ENCODE assay signal across 27 mouse cellular contexts in genomic region chr4:108942986-108943720, GRCm38 (mm10). TPM values are rescaled to one million over a fixed set of nuclear protein-coding genes. Genes with fewer than 3 reads are reported as not detected.
A peak's percentile ranks its signal among the peaks of the same experiment; 100 is the strongest.
DNase-seq lines count a peak whose midpoint lies in the region; ATAC-seq and TF ChIP-seq lines count a peak whose summit lies in the region.
"Had no signal": no experiment of that assay in that cellular context is flagged by ENCODE, and none has a peak within 500 bp of the region (broad histone marks: within the 10 kb centered on the region; RNA-seq: fewer than 3 reads in every experiment).

No protein-coding gene starts in this region.

- ATAC-seq in hindbrain, embryonic 15.5 days (ENCODE audit: low FRiP score, low read depth): 0 out of 2 replicates have a peak, but pooled peaks have one; percentile 55
- ATAC-seq in hindbrain, postnatal 0 days: no peak
- no peak for ATAC-seq in neural tube, embryonic 15.5 days (ENCODE audit: low FRiP score)
- ATAC-seq in activated CD4-positive, CD25-positive, alpha-beta regulatory T cell, adult 4 months: no peak
- ATAC-seq: forebrain, embryonic 16.5 days had no signal

- intact Hi-C loops in left cerebral cortex, postnatal 4 days (cut with DNase I): no loop called here
- intact Hi-C loops in left cerebral cortex, adult 2 months (cut with DNase I): no loop called here

- no peak overlapping the region for H3K4me3 ChIP-seq in left cerebral cortex, adult 2 months
- H3K4me3 ChIP-seq in hindbrain, embryonic 15.5 days: no peak overlapping the region
- no peak overlapping the region for H3K4me3 ChIP-seq in hindbrain, postnatal 0 days (ENCODE audit: low read length)
- H3K4me3 ChIP-seq in neural tube, embryonic 15.5 days (replicated peaks): no peak overlapping the region
- H3K4me3 ChIP-seq: embryonic facial prominence, embryonic 13.5 days; erythroblast, embryonic 14.5 days; gastrocnemius, adult 2 months; heart, embryonic 13.5 days; limb, embryonic 12.5 days; megakaryocyte, embryonic 14.5 days; midbrain, embryonic 12.5 days; stomach, embryonic 15.5 days had no signal

- peaks cover 17% of the 10 kb centered on the region for H3K4me1 ChIP-seq in hindbrain, embryonic 15.5 days (replicated peaks)
- peaks cover 17% of the 10 kb centered on the region for H3K4me1 ChIP-seq in hindbrain, postnatal 0 days (ENCODE audit: insufficient read depth, low read length)
- peaks cover 11% of the 10 kb centered on the region for H3K4me1 ChIP-seq in neural tube, embryonic 15.5 days
- H3K4me1 ChIP-seq: heart, embryonic 13.5 days; megakaryocyte, embryonic 14.5 days; stomach, embryonic 15.5 days had no signal

- 61% methylated on average over 11 of the region's 11 CpGs for WGBS in hindbrain, embryonic 15.5 days
- WGBS in hindbrain, postnatal 0 days: 53% methylated on average over 11 of the region's 11 CpGs
- 68% methylated on average over 11 of the region's 11 CpGs for WGBS in neural tube, embryonic 15.5 days

- H3K9ac ChIP-seq in hindbrain, embryonic 15.5 days: no peak overlapping the region
- H3K9ac ChIP-seq in hindbrain, postnatal 0 days (replicated peaks; ENCODE audit: low read length): no peak overlapping the region
- no peak overlapping the region for H3K9ac ChIP-seq in neural tube, embryonic 15.5 days (replicated peaks)
- H3K9ac ChIP-seq: embryonic facial prominence, embryonic 13.5 days; heart, embryonic 13.5 days; limb, embryonic 12.5 days; midbrain, embryonic 12.5 days; stomach, embryonic 15.5 days had no signal

- H3K27me3 ChIP-seq in hindbrain, embryonic 15.5 days: no peaks in the 10 kb centered on the region
- no peaks in the 10 kb centered on the region for H3K27me3 ChIP-seq in hindbrain, postnatal 0 days (ENCODE audit: insufficient read depth, low read length)
- H3K27me3 ChIP-seq in neural tube, embryonic 15.5 days (replicated peaks): no peaks in the 10 kb centered on the region
- H3K27me3 ChIP-seq: embryonic facial prominence, embryonic 13.5 days; heart, embryonic 13.5 days; limb, embryonic 12.5 days; stomach, embryonic 15.5 days had no signal

- peak; percentile 28 for DNase-seq in left cerebral cortex, postnatal 4 days
- DNase-seq in left cerebral cortex, adult 2 months (ENCODE audit: extremely low spot score in 1 of 2, low spot score in 2 of 2): no peak
- DNase-seq in hindbrain, postnatal 0 days (ENCODE audit: low spot score): peak; percentile 58
- DNase-seq: adrenal gland, adult 2 months; B cell, adult 2 months; cerebellum, adult 11 months; cerebellum, adult 9-11 months; embryo, embryonic 11 days; gastrocnemius, adult 2 months; gastrocnemius, postnatal 36 days; heart, postnatal 10 days; kidney, adult 11 months; kidney, postnatal 14 days; layer of hippocampus, adult 9-11 months; lung, postnatal 4 days had no signal

- no peaks in the 10 kb centered on the region for H3K9me3 ChIP-seq in hindbrain, embryonic 15.5 days
- H3K9me3 ChIP-seq in hindbrain, postnatal 0 days (ENCODE audit: low read length): no peaks in the 10 kb centered on the region
- H3K9me3 ChIP-seq in neural tube, embryonic 15.5 days (replicated peaks): no peaks in the 10 kb centered on the region
- H3K9me3 ChIP-seq: embryonic facial prominence, embryonic 13.5 days; heart, embryonic 13.5 days; limb, embryonic 12.5 days; megakaryocyte, embryonic 14.5 days; midbrain, embryonic 12.5 days; stomach, embryonic 15.5 days had no signal

- no peak overlapping the region for H3K4me2 ChIP-seq in hindbrain, embryonic 15.5 days
- no peak overlapping the region for H3K4me2 ChIP-seq in hindbrain, postnatal 0 days (ENCODE audit: low read depth, low read length)
- no peak overlapping the region for H3K4me2 ChIP-seq in neural tube, embryonic 15.5 days
- H3K4me2 ChIP-seq: embryonic facial prominence, embryonic 13.5 days; heart, embryonic 13.5 days; limb, embryonic 12.5 days; liver, embryonic 11.5 days; midbrain, embryonic 12.5 days; stomach, embryonic 15.5 days had no signal

- no peak overlapping the region for H3K27ac ChIP-seq in left cerebral cortex, adult 2 months
- H3K27ac ChIP-seq in hindbrain, embryonic 15.5 days (replicated peaks): peak overlapping the region; percentile 46
- H3K27ac ChIP-seq in hindbrain, postnatal 0 days: no peak overlapping the region
- H3K27ac ChIP-seq in neural tube, embryonic 15.5 days (replicated peaks): peak overlapping the region; percentile 29; the same call in 1 of the 2 replicates
- H3K27ac ChIP-seq: embryonic facial prominence, embryonic 13.5 days; gastrocnemius, adult 2 months; heart, embryonic 13.5 days; limb, embryonic 12.5 days; midbrain, embryonic 12.5 days; stomach, embryonic 15.5 days had no signal

- no peak for TF ChIP-seq CTCF in left cerebral cortex, adult 2 months (IDR thresholded peaks at IDR 0.05)
- no peak for TF ChIP-seq CTCF in hindbrain, postnatal 0 days (IDR thresholded peaks at IDR 0.05; ENCODE audit: low read depth)

- no peaks in the 10 kb centered on the region for H3K36me3 ChIP-seq in hindbrain, embryonic 15.5 days
- H3K36me3 ChIP-seq in hindbrain, postnatal 0 days (ENCODE audit: insufficient read depth, low read length): no peaks in the 10 kb centered on the region
- H3K36me3 ChIP-seq in neural tube, embryonic 15.5 days: no peaks in the 10 kb centered on the region
- H3K36me3 ChIP-seq: embryonic facial prominence, embryonic 13.5 days; heart, embryonic 13.5 days; limb, embryonic 12.5 days; midbrain, embryonic 12.5 days; stomach, embryonic 15.5 days had no signal

RNA-seq across cellular contexts. Expression of gene Nrd1, which starts 57.3 kb away (rescaled TPM):
- 100 to 1,000 TPM; 157 TPM for total RNA-seq in left cerebral cortex, postnatal 4 days (2021)
- total RNA-seq in left cerebral cortex, adult 2 months (2021): 100 to 1,000 TPM; 137 to 158 TPM
- polyA plus RNA-seq in hindbrain, embryonic 15.5 days (2015; fragmentation: Nextera tagmentation; extraction: Ambion mirVana): 71.5 and 73.6 TPM in 2 replicates
- total RNA-seq in hindbrain, postnatal 0 days (2014; rRNA removed): 36.8 and 36.9 TPM in 2 replicates
- 51.2 and 52.3 TPM in 2 replicates for polyA plus RNA-seq in hindbrain, postnatal 0 days (2015; fragmentation: Nextera tagmentation; extraction: Ambion mirVana)
- polyA plus RNA-seq in neural tube, embryonic 15.5 days (2015; fragmentation: Nextera tagmentation; extraction: Ambion mirVana): 70.7 and 75.1 TPM in 2 replicates
- polyA plus RNA-seq in activated CD4-positive, CD25-positive, alpha-beta regulatory T cell, adult 4 months (2017; shearing (Covaris generic)): 10 to 100 TPM; 44.1 to 47.8 TPM

Comparison
In these comparisons a context has a peak if more than half of its experiments do, and no peak if none do; other contexts are left out.
1. DNase-seq: peak in left cerebral cortex, postnatal 4 days (single experiment) and hindbrain, postnatal 0 days (single experiment); none in left cerebral cortex, adult 2 months (0 of 2).
2. H3K27ac ChIP-seq: peak in hindbrain, embryonic 15.5 days (single experiment) and neural tube, embryonic 15.5 days (single experiment); none in left cerebral cortex, adult 2 months (single experiment) and hindbrain, postnatal 0 days (single experiment).